Mouse (Mus musculus) hindbrain, embryonic 13.5 days (tissue): ENCODE data around the gene Ereg. TPM values are rescaled to one million over a fixed set of nuclear protein-coding genes. Genes with fewer than 3 reads are reported as not detected.

Experiments used
- ATAC-seq: fragments of 200-750 bp; cut with Nextera tagmentation; 2 replicates; pipeline ENCODE4 v1.8.0; 2017; ENCODE audit warnings: moderate TSS enrichment; ENCODE audit not compliant: low FRiP score
- H3K27ac ChIP-seq: fragments of 300-500 bp; sonication (generic); 2 replicates; pipeline ENCODE4 v1.5.1; 2015; ENCODE audit warnings: inconsistent platforms, mild to moderate bottlenecking, moderate library complexity
- H3K27me3 ChIP-seq: fragments of 300-500 bp; sonication (generic); 2 replicates; pipeline ENCODE4 v1.6.1; 2015; ENCODE audit warnings: mild to moderate bottlenecking, inconsistent platforms
- H3K36me3 ChIP-seq: fragments of 300-500 bp; sonication (generic); 2 replicates; pipeline ENCODE4 v1.6.1; 2015; ENCODE audit warnings: mild to moderate bottlenecking, inconsistent platforms
- H3K4me1 ChIP-seq: fragments of 300-500 bp; sonication (generic); replicated peaks from 2 replicates; pipeline ENCODE4 v1.6.1; 2015; ENCODE audit warnings: inconsistent platforms
- H3K4me2 ChIP-seq: fragments of 300-500 bp; sonication (generic); 2 replicates; pipeline ENCODE4 v1.6.1; 2015; ENCODE audit warnings: inconsistent platforms, mild to moderate bottlenecking, moderate library complexity
- H3K4me3 ChIP-seq: fragments of 300-500 bp; sonication (generic); 2 replicates; pipeline ENCODE4 v1.5.1; 2015; ENCODE audit warnings: mild to moderate bottlenecking, inconsistent platforms
- H3K9ac ChIP-seq: fragments of 300-500 bp; sonication (generic); 2 replicates; pipeline ENCODE4 v1.6.1; 2015; ENCODE audit warnings: mild to moderate bottlenecking, inconsistent platforms
- H3K9me3 ChIP-seq: fragments of 300-500 bp; sonication (generic); 2 replicates; pipeline ENCODE4 v1.6.1; 2016; ENCODE audit warnings: inconsistent platforms
- WGBS: fragments of 180-500 bp; shearing (Covaris S2); methylation state at CpG from one replicate; pipeline ENCODE4 v1.1.7; 2015; 5-methylcytosine and 5-hydroxymethylcytosine counted together
- polyA plus RNA-seq: library from polyadenylated mRNA; unstranded; fragments of >200 nt; fragmentation: Nextera tagmentation; extraction: Ambion mirVana; gene quantifications from 2 replicates; pipeline ENCODE4 v1.2.1, GENCODE M21; 2015

Ereg gene
- polyA plus RNA-seq: not detected in 2 replicates

DNA sequence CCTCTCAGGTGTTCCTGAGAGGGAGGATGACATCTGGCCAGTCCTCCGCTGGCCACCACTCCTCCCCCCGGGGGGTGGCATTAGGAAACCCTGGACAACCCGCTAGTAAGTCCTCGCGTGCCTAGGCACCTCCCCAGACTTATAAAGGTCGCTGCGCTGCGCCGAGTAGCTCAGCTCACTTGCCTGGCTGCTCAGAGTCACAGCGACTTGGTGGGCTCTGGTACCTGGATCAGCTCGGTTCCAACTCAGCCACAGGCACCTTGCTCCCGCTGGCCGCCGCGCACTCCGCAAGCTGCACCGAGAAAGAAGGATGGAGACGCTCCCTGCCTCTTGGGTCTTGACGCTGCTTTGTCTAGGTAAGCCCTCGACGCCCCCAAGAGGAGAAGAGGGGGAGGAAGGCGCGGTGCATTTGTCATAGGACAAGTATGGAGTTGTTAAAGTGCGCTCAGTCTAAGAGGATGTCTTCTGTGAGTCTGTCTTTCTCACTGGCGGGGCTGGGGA is at the start of gene Ereg:
Gene Ereg, plus strand, starts transcription at position 173 of the 501 bp plus-strand sequence.
- H3K9ac ChIP-seq: peak within 1 kb of the TSS; percentile 58; the same call in 1 of the 2 replicates
- 1% methylated on average over 25 of the region's 25 CpGs for whole genome bisulfite sequencing
- H3K4me2 ChIP-seq: peak within 1 kb of the TSS; percentile 60
- no peaks in the 10 kb centered on the region for H3K36me3 ChIP-seq
- peaks cover 23% of the 10 kb centered on the region for H3K27me3 ChIP-seq
- no peak within 1 kb of the TSS for H3K27ac ChIP-seq
- peaks cover 8% of the 10 kb centered on the region for H3K4me1 ChIP-seq
- peak; percentile 63 for ATAC-seq
- H3K9me3 ChIP-seq: no peaks in the 10 kb centered on the region
- H3K4me3 ChIP-seq: peak within 1 kb of the TSS; percentile 35

DNA sequence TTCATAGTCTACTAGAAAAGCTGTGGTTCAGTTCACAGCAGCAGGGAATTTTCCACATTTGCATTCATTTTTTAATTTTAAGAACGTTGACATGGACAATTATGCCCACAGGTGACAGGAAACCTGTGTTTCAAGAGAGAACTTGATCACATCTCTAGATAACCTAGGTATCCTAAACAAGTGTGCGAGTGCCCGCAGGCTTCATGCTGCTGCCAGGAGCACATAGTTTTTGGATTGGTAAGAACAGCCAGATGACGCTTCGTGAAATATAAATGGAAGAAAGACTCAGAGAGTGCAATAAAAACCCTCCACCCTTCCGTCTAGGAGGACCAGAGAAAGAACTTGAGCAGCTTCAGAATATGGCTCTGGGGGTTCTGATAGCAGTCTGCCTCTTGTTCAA is 47.3 kb upstream of the Ereg start, which contains the start of gene Epgn:
Gene Epgn, plus strand, starts transcription at position 301 of the 400 bp plus-strand sequence.
- no peaks in the 10 kb centered on the region for H3K4me1 ChIP-seq
- H3K4me3 ChIP-seq: no peak within 1 kb of the TSS
- no peaks in the 10 kb centered on the region for H3K9me3 ChIP-seq
- H3K27me3 ChIP-seq: no peaks in the 10 kb centered on the region
- H3K36me3 ChIP-seq: no peaks in the 10 kb centered on the region
- no peak within 1 kb of the TSS for H3K4me2 ChIP-seq
- 92% methylated on average over 6 of the region's 6 CpGs for WGBS
- no peak for ATAC-seq
- no peak within 1 kb of the TSS for H3K27ac ChIP-seq
- H3K9ac ChIP-seq: no peak within 1 kb of the TSS

DNA sequence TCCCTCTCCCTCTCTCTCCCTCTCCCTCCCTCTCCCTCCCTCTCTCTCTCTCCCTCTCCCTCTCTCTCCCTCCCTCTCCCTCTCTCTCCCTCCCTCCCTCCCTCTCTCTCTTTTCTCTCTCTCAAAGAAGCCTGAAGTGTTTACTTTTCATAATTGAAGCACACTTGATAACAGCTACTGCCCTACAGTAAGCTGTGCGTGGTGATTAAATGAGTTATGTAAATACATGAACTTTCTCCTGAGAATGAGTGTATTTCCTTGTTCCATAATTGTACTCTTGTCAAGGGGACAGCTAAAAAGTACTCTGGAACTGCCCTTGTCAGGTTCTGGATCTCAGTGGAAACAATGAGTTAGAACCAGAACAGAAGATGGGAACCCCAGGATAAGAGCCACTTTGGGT is 46.6 kb upstream of the Ereg start:
- WGBS: 74% methylated on average over 1 of the region's 1 CpGs
- ATAC-seq: no peak
- no peak overlapping the region for H3K27ac ChIP-seq
- no peaks in the 10 kb centered on the region for H3K27me3 ChIP-seq
- H3K9me3 ChIP-seq: no peaks in the 10 kb centered on the region
- H3K4me2 ChIP-seq: no peak overlapping the region
- no peaks in the 10 kb centered on the region for H3K36me3 ChIP-seq
- H3K9ac ChIP-seq: no peak overlapping the region
- H3K4me1 ChIP-seq: no peaks in the 10 kb centered on the region
- no peak overlapping the region for H3K4me3 ChIP-seq

DNA sequence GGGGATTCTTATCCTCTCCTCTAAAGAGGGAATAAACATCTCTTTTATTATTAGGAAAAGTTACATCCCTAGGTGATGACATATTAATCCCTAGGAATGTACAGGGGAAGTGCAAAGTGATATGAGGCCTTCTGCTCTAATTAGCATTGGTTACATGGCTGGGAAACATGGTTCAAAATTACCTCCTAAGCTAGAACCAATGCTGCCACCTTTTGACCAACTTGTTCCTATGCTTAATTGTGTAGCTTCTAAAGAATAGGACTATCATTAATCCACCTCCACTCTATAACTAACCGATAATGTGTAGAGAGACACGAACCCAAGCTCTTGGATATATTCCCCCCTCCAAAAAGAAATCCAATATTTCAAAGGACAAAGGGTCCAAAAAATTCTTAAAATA is 43.8 kb upstream of the Ereg start:
- no peak for ATAC-seq
- WGBS: 96% methylated on average over 2 of the region's 2 CpGs
- no peaks in the 10 kb centered on the region for H3K4me1 ChIP-seq
- no peak overlapping the region for H3K27ac ChIP-seq
- H3K36me3 ChIP-seq: no peaks in the 10 kb centered on the region
- no peaks in the 10 kb centered on the region for H3K9me3 ChIP-seq
- H3K4me2 ChIP-seq: no peak overlapping the region
- H3K27me3 ChIP-seq: no peaks in the 10 kb centered on the region
- H3K9ac ChIP-seq: no peak overlapping the region
- no peak overlapping the region for H3K4me3 ChIP-seq

DNA sequence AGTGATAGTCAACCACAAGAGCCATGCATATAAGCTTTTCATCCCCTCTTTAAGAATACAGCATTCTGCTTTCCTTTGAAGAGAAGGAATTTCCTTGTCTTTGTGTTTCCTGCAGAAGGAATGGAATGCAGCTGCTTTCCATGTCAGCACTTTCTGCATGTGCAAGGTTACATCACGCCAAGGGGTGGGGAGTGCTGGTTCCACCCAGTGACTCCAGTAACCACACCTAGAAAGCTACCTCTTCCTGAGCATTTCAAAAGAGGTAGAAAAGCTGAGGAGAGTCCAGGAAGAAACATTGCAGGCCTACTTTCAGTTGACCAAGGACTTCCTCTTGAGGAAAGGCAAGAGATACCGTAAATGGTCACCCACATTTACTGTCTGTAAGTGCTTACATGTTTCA is 39.1 kb upstream of the Ereg start:
- ATAC-seq: no peak
- Histone ChIP-seq H3K9ac (no peak overlapping the region), H3K4me1 (no peaks in the 10 kb centered on the region), H3K27ac (no peak overlapping the region), H3K4me2 (no peak overlapping the region), H3K36me3 (no peaks in the 10 kb centered on the region), H3K4me3 (no peak overlapping the region), H3K27me3 (no peaks in the 10 kb centered on the region), H3K9me3 (no peaks in the 10 kb centered on the region)
- 88% methylated on average over 2 of the region's 2 CpGs for WGBS

DNA sequence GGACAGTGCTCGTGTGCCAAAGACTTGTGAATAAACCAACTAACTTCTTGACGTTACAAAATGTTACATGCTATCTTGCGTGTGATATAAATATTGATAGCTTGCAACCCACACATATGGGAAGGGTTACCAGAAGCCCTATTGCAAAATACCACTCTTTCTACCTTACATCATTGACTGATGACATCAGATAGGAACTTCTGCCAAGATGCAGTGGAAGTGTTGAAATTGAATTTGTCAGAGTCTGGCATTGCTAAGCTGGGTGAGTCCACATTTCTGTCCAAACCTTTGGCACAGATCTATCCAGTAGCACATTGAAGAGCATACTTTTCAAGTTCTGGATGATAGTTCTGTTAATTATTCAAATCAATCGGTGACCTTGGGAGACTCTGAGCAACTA is 37.8 kb upstream of the Ereg start:
- Histone ChIP-seq H3K4me1 (no peaks in the 10 kb centered on the region), H3K4me3 (no peak overlapping the region), H3K36me3 (no peaks in the 10 kb centered on the region), H3K9ac (no peak overlapping the region), H3K27ac (no peak overlapping the region), H3K27me3 (no peaks in the 10 kb centered on the region), H3K4me2 (no peak overlapping the region), H3K9me3 (no peaks in the 10 kb centered on the region)
- ATAC-seq: no peak
- 96% methylated on average over 4 of the region's 4 CpGs for WGBS

DNA sequence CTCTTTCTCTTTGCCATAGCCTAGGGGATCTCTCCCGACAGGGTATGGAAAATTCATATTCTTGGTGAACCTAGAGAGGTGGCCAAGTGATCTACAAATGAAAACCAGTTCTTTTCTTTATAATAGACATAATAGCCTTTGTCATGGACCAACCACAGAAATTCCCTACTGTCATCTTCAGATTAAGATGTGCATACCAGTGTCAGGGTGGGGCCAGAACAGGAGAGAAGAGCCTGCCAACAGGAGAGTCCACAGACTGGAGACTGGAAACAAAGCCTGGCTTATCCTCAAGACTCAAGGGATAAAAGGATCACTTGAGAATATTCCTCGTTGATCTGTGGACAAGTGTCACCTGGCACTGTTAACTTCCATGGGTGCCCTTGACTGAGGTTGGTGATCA is 36.7 kb upstream of the Ereg start:
- WGBS: 77% methylated on average over 2 of the region's 2 CpGs
- no peak for ATAC-seq
- H3K9me3 ChIP-seq: no peaks in the 10 kb centered on the region

DNA sequence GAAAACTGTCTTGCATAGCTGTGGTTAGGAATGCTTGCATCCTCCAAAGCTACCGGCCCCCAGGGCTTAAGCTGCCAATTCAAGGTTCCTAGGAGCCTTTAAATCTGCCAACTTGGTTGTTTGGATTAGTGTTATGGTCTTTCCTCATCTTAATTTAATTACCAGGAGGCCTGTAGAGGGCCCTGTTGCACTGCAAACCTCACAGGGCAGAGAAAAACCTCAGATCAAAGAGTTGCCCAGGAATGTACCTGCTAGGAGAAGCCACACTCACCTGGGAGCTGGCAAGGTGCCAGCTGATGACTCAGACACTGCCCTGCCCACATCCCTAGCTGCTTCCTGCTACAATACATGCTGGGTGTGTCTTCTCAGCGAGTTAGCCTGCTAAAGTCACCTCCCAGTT is 35.9 kb upstream of the Ereg start:
- WGBS: 30% methylated on average over 2 of the region's 2 CpGs
- Histone ChIP-seq H3K4me3 (no peak overlapping the region), H3K9ac (no peak overlapping the region), H3K9me3 (no peaks in the 10 kb centered on the region), H3K27me3 (no peaks in the 10 kb centered on the region), H3K4me2 (no peak overlapping the region), H3K27ac (no peak overlapping the region), H3K4me1 (no peaks in the 10 kb centered on the region), H3K36me3 (no peaks in the 10 kb centered on the region)
- no peak for ATAC-seq

More for the DNA sequence above, 36.7 kb upstream of the Ereg start:
- Histone ChIP-seq H3K4me1 (no peaks in the 10 kb centered on the region), H3K36me3 (no peaks in the 10 kb centered on the region), H3K27ac (no peak overlapping the region), H3K9ac (no peak overlapping the region), H3K27me3 (no peaks in the 10 kb centered on the region), H3K4me2 (no peak overlapping the region), H3K4me3 (no peak overlapping the region)

DNA sequence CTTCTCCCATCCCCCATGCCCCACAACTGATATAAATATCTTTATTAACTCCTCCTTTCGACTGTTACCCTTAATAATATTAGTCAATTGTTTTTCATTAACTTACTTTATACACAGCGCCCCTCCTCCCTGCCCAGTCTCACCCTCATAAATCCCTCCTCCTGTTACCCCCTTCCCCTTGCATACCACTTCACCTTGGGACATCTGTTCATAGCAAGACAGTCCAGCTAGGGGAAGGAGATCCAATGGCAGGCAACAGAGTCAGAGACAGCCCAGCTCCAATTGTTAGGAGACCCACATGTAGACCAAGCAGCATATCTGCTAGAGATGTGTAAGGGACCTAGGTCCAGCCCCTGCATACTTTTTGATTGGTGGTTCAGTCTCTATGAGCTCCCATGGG is 35.5 kb upstream of the Ereg start:
- Histone ChIP-seq H3K27ac (no peak overlapping the region), H3K4me3 (no peak overlapping the region), H3K9ac (no peak overlapping the region), H3K36me3 (no peaks in the 10 kb centered on the region), H3K27me3 (no peaks in the 10 kb centered on the region), H3K9me3 (no peaks in the 10 kb centered on the region), H3K4me1 (no peaks in the 10 kb centered on the region), H3K4me2 (no peak overlapping the region)
- 90% methylated on average over 2 of the region's 2 CpGs for WGBS
- no peak for ATAC-seq

DNA sequence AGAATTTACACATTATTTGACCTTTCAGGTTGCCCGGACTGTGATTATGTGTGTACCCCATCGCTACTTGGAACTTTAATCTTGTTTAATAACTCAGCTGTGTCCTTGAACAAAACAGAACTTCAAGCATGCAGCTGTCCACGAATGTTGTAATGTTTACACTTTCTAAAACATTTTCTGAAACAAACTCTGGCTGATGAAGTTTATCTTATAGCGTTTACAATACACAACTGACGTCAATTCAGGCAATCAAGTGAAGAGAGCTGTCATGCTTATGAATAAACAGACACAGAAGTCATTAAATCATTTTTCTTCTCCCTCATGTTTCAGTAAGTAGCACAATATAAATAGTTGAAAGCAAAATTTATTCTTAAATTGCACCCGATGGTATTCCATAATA is 26.4 kb upstream of the Ereg start:
- no peaks in the 10 kb centered on the region for H3K9me3 ChIP-seq
- no peak overlapping the region for H3K4me3 ChIP-seq
- H3K9ac ChIP-seq: no peak overlapping the region
- 87% methylated on average over 6 of the region's 6 CpGs for WGBS
- H3K27me3 ChIP-seq: no peaks in the 10 kb centered on the region
- H3K4me1 ChIP-seq: no peaks in the 10 kb centered on the region
- H3K27ac ChIP-seq: no peak overlapping the region
- no peak for ATAC-seq
- H3K36me3 ChIP-seq: no peaks in the 10 kb centered on the region
- no peak overlapping the region for H3K4me2 ChIP-seq

DNA sequence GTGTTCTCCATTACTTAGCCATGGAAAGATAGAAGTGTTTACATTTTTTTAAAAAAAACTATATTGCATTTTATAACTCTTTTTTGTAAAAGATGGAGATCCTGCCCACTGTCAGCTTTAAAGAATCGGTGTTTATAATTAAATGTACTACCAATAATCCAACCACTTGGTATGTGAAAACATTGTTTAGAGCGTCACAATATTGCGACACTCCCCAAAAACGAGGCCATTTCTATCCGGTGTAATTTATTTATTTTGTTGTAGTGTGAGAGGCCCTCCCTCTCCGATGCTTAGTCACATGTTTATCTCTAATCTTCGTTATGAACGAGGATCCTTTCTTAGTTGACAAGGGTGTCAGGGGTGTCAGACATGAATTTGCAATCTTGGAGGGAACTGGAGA is 26.0 kb upstream of the Ereg start:
- H3K4me2 ChIP-seq: no peak overlapping the region
- no peaks in the 10 kb centered on the region for H3K27me3 ChIP-seq
- no peak overlapping the region for H3K4me3 ChIP-seq
- no peaks in the 10 kb centered on the region for H3K4me1 ChIP-seq
- H3K36me3 ChIP-seq: no peaks in the 10 kb centered on the region
- no peak overlapping the region for H3K9ac ChIP-seq
- WGBS: 94% methylated on average over 8 of the region's 8 CpGs
- H3K9me3 ChIP-seq: no peaks in the 10 kb centered on the region
- no peak overlapping the region for H3K27ac ChIP-seq
- no peak for ATAC-seq

DNA sequence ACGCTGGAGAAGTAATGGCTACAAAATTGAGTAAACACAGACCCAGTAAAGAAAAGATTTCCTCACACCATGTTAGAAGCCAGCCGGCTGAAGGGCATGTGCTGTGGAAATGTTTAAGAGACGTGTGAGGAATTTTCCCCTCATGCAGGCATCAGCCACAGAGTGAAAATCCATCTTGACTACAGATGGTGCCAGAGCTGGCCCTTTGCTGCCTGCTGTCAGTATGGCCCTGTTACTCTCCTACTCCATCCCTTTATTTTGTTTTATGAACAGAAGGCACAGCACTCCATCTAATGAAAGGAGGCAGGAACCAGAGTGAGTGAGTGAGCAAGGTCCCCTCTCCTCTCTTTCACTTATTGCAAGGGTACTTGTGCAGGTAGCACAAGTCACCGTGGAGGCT is 2.1 kb upstream of the Ereg start:
- WGBS: 87% methylated on average over 4 of the region's 4 CpGs
- Histone ChIP-seq H3K27me3 (peaks cover 23% of the 10 kb centered on the region), H3K4me3 (no peak overlapping the region), H3K4me1 (peaks cover 8% of the 10 kb centered on the region), H3K36me3 (no peaks in the 10 kb centered on the region), H3K4me2 (no peak overlapping the region), H3K9me3 (no peaks in the 10 kb centered on the region), H3K27ac (no peak overlapping the region), H3K9ac (no peak overlapping the region)
- ATAC-seq: no peak

DNA sequence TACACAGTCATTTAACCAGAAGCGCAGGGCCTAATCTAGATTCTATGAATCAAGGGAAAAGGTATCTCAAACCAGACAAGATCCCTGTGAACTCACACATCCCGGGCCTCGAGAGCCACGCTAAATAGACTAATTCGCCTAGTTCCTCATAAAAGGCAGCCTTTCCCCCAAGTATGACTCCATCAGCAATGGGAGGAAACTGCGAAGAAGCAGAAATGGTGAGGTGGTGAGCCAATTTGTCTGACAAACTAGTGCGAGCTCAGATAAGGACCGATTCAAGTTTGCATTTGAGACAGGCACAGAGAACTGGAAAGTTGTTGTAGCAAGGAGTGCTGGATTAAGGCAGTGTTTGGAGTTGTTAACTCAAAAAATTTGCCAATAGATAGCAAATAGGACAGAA is 796 bp upstream of the Ereg start:
- Histone ChIP-seq H3K9ac (no peak overlapping the region), H3K4me2 (no peak overlapping the region), H3K27me3 (peaks cover 23% of the 10 kb centered on the region), H3K36me3 (no peaks in the 10 kb centered on the region), H3K27ac (no peak overlapping the region), H3K9me3 (no peaks in the 10 kb centered on the region), H3K4me3 (no peak overlapping the region), H3K4me1 (peaks cover 8% of the 10 kb centered on the region)
- WGBS: 89% methylated on average over 8 of the region's 8 CpGs
- no peak for ATAC-seq
